Mouse (Mus musculus): ENCODE measurements around the gene L1cam.

Gene L1cam

DNA sequence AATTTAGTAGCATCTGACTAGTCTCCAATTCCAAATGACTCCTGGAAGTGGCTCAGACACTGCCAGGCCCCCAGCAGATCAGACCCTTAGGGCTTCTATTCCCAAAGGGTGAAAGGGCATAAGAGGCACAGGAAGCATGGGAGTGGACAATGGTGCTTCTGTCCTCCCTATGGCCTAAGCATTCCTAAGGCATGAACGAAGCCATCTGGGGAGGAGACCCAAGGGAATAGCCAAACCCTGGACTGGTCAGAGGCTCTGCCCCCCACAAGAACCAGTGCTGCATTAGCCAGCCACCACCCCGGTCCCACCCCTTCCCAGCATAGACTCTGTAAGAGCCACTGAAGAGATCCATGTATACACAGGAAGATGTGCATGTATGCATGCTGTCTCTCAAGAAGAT lies 20.0 kb downstream of the L1cam start:
- no peak for DNase-seq

- DNase-seq, result no peak
These were observed 23.9 kb downstream of the L1cam start for GRCm38 (mm10) chrX:73871956-73872355.

DNA sequence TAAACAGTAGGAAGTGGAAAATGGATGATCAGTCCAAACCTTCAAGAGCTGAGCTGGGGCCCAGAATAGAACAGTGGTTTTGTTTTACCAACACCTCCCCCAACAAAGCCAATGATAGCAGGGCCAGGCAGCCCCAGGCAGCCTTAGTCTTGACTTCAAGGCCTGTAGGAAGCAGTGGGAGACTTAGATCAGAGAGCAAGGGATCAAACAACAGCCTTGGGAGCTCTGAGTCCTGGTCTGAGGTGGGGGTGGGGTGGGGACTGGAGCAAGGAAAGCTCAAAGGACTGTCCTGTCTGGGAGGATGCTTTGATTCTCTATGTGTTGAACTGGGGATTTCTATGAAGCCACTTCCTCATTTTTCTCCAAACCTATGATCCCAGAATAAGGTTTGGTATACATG lies 24.4 kb downstream of the L1cam start:
- no peak for DNase-seq

- no peak for DNase-seq
These were observed 26.6 kb downstream of the L1cam start for GRCm38 (mm10) chrX:73869334-73869733.

- DNase-seq, result no peak
These were observed 28.1 kb downstream of the L1cam start for GRCm38 (mm10) chrX:73867852-73868251.

DNA sequence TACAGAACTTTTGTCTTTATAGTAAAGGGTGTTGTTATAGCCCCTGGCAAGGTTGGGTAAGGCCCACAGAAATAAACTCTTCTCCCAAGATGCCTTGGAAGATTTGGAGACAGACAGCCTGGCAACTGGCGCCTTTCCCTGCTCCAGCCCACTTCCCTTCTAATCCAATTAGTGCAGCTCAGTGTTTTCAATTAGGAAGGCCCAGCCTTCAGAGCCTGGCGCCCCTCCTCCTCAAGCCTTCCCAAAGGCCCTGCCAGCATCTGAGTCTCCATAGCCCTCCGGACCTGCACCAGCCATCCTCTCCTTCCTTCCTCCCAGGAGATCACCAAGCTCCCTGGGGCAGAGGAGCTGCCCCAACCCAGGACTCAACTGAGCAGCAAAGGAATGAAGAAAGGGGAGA lies 28.6 kb downstream of the L1cam start:
- no peak for DNase-seq

GRCm38 (mm10) chrX:73864692-73865091 lies 31.2 kb downstream of the L1cam start:
- DNase-seq, result no peak

GRCm38 (mm10) chrX:73855087-73855408 lies 40.9 kb downstream of the L1cam start:
- no peak for DNase-seq

GRCm38 (mm10) chrX:73854326-73855086 lies 41.4 kb downstream of the L1cam start:
- DNase-seq, result no peak

DNA sequence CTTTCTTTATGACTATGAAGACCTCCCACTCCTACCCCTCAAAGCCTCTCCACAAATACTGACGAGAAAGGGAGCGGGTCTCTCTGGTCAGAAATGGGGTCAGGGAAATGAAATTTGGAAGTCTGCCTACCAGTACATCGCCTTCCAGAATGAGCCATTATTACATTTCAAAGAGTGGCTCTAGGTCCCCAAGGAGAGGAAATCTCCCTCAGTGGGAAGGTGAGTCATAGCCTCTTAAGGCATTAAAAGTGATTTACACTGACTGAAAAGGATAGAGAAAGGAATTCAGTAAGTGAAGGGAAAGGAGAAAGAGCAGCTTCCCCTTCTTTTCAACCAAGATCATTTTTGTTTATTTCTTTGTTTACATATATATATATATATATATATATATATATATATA lies 59.2 kb downstream of the L1cam start:
- DNase-seq, result no peak

DNA sequence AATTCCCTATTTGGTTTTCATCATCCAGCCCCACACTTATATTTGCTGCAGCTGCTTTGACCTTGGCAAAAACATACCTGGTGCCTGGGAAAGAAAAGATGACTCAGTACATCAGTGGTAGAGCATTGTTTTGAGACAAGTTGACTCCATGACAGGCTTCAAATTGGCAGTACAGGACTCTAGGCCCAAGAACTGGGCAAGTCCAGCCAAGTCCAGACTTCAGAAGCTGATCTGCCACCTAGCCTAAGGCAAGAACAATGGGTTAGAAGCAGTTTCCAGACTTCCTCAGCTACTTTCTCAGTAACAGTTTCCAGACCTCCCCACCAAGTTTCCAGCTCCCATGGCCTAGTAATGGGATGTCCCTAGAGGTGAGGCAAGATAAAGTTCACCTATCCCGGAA lies 60.2 kb downstream of the L1cam start:
- DNase-seq, result no peak

DNA sequence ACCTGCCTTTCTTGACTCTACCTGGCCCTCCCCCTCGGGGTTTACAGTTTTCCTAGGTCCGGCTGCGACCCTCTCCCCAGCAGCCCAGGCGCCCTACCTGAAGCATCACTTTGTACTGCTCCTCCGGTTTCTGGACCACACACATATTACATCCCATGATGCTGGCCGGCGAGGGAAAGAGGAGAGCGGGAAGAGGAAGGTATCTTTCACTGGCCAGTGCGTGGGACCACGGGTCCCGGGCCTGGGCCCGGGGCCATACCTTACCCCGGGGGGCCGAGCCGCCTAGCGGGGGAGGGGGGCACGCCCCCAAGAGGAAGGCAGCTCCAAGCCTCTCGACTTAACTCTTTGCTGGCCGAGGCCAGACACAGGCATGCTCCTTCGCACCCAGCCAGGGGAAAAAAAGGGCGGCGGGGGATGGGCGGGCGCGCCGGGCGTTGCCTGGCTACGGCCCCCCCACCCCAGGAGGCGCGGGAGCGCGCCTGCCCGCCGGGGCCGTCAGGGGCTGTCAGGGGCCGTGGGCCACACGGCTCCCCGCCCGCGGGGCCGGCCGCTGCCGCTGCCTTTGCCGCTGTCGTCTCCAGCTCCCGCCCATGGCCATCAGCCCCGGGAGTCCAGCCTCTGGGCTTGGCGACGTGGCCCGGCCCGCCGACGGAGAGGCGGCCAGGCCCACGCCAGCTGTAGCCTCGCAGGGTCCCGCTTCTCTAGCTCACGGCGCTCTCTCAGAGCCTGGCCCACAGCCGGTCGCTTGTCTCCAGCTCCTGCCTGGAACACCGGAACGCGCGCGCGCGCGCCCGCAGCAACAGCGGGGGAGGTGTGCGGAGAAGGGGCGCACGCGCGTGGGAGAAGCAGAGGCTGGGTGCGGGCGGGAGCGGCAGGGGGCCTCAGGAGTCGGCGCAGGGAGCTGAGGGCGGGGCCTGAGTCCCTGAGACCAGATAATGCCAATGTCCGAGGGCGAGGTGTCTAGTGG lies 71.4 kb downstream of the L1cam start, which contains the start of gene Pdzd4:
Gene Pdzd4, minus strand, starts transcription at position 785 of the 967 bp plus-strand sequence.
- DNase-seq, result peak; percentile 30

- DNase-seq, result no peak
These were observed 72.2 kb downstream of the L1cam start for GRCm38 (mm10) chrX:73823747-73824146.

DNA sequence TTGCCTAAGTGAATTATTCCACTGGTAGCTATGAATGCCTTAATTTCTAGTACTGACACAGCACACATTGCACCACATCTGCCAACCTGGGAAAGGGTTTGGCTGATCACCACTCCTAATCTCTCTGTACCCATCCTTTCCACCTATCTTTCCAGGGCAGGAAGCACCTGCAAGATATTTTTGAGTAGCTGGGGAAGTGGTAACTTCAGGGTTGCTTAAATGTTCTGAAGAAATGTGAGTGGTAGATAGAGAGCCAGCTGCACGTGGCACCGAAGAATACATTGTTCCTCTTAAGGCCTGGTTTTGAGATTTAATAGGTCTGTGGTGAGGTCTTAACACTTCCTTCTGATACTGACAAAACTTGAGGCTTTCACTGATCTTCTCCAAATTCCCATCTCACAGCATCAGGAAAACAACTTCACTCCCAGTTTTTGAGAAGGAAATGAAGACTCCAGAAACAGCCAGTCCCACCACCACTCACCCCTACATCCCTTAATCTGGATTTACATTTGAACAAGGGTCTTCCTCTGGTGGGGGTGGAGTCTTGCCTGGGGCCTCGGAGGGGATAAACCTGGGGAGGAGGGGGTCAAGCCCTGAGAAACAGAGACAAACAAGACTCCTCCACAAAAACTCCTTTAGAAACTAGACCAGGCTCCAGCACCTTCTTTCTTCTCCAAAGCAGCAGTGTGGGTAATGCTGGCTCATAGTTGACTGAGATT lies 79.2 kb downstream of the L1cam start:
- no peak for DNase-seq

- DNase-seq, result no peak
These were observed 80.8 kb downstream of the L1cam start for GRCm38 (mm10) chrX:73815072-73815471.

GRCm38 (mm10) chrX:73805814-73806213 lies 90.1 kb downstream of the L1cam start:
- DNase-seq, result no peak
